Mouse (Mus musculus): ENCODE data around the gene Hspa1l. TPM values are rescaled to one million over a fixed set of nuclear protein-coding genes. Genes with fewer than 3 reads are reported as not detected.
"Not testable (repeated sequence)": the region's sequence is repeated elsewhere in the genome, so short reads cannot be mapped to it uniquely, and the experiment has no call there.

Gene Hspa1l
- polyA plus RNA-seq, 1 experiment: 0.21 TPM

- DNase-seq (ENCODE audit: low read depth, low spot score): peak; percentile 96
- WGBS: 13% methylated on average over 10 of the region's 10 CpGs
Observed at GRCm38 (mm10) chr17:34950514-34951455, 21.7 kb upstream of the Hspa1l start.

- under 1% methylated on average over 29 of the region's 29 CpGs for WGBS
Observed at GRCm38 (mm10) chr17:34951636-34952377, 20.7 kb upstream of the Hspa1l start.

GRCm38 (mm10) chr17:34952378-34953040 lies 20.0 kb upstream of the Hspa1l start:
- WGBS: under 1% methylated on average over 23 of the region's 23 CpGs
- DNase-seq (ENCODE audit: low read depth, low spot score): no peak

More at GRCm38 (mm10) chr17:34951636-34952377, 20.7 kb upstream of the Hspa1l start:
- DNase-seq (ENCODE audit: low read depth, low spot score): no peak

GRCm38 (mm10) chr17:34953258-34953657 lies 19.2 kb upstream of the Hspa1l start:
- DNase-seq (ENCODE audit: low read depth, low spot score): no peak
- WGBS: 87% methylated on average over 3 of the region's 3 CpGs

GRCm38 (mm10) chr17:34953904-34954303 lies 18.6 kb upstream of the Hspa1l start:
- no peak for DNase-seq (ENCODE audit: low read depth, low spot score)
- 91% methylated on average over 4 of the region's 4 CpGs for WGBS

- WGBS: 94% methylated on average over 4 of the region's 4 CpGs
- DNase-seq (ENCODE audit: low read depth, low spot score): no peak
Observed at GRCm38 (mm10) chr17:34954831-34955230, 17.7 kb upstream of the Hspa1l start.

- DNase-seq (ENCODE audit: low read depth, low spot score): no peak
- WGBS: 88% methylated on average over 3 of the region's 3 CpGs
Observed at GRCm38 (mm10) chr17:34955884-34956283, 16.6 kb upstream of the Hspa1l start.

- WGBS: 33% methylated on average over 1 of the region's 1 CpGs
- DNase-seq (ENCODE audit: low read depth, low spot score): no peak
Observed at GRCm38 (mm10) chr17:34956340-34956739, 16.2 kb upstream of the Hspa1l start.

GRCm38 (mm10) chr17:34957291-34957690 lies 15.2 kb upstream of the Hspa1l start:
- 21% methylated on average over 34 of the region's 40 CpGs for WGBS
- not testable (repeated sequence) for DNase-seq (ENCODE audit: low read depth, low spot score)

GRCm38 (mm10) chr17:34957966-34958365 lies 14.5 kb upstream of the Hspa1l start:
- not testable (repeated sequence) for DNase-seq (ENCODE audit: low read depth, low spot score)
- WGBS: 21% methylated on average over 19 of the region's 40 CpGs

GRCm38 (mm10) chr17:34958734-34959129 lies 13.8 kb upstream of the Hspa1l start:
- DNase-seq (ENCODE audit: low read depth, low spot score): not testable (repeated sequence)
- 0% methylated on average over 33 of the region's 47 CpGs for WGBS

GRCm38 (mm10) chr17:34959130-34959778 lies 13.2 kb upstream of the Hspa1l start, which contains the start of gene Hspa1b:
TSS of gene Hspa1b (minus strand) at chr17:34959238.
- under 1% methylated on average over 32 of the region's 32 CpGs for WGBS
- DNase-seq (ENCODE audit: low read depth, low spot score): not testable (repeated sequence)

- WGBS: 15% methylated on average over 12 of the region's 12 CpGs
- no peak for DNase-seq (ENCODE audit: low read depth, low spot score)
Observed at GRCm38 (mm10) chr17:34959881-34960515, 12.5 kb upstream of the Hspa1l start.

GRCm38 (mm10) chr17:34960702-34961493 lies 11.6 kb upstream of the Hspa1l start:
- DNase-seq (ENCODE audit: low read depth, low spot score): no peak

GRCm38 (mm10) chr17:34962125-34962524 lies 10.4 kb upstream of the Hspa1l start:
- DNase-seq (ENCODE audit: low read depth, low spot score): no peak
- WGBS: 46% methylated on average over 3 of the region's 3 CpGs

GRCm38 (mm10) chr17:34962841-34963240 lies 9.7 kb upstream of the Hspa1l start:
- WGBS: 76% methylated on average over 1 of the region's 1 CpGs
- no peak for DNase-seq (ENCODE audit: low read depth, low spot score)

- WGBS: 18% methylated on average over 1 of the region's 1 CpGs
- no peak for DNase-seq (ENCODE audit: low read depth, low spot score)
Observed at GRCm38 (mm10) chr17:34964640-34965049, 7.9 kb upstream of the Hspa1l start.

GRCm38 (mm10) chr17:34965627-34966026 lies 6.9 kb upstream of the Hspa1l start:
- WGBS: 39% methylated on average over 5 of the region's 5 CpGs
- DNase-seq (ENCODE audit: low read depth, low spot score): no peak
